Mouse (Mus musculus): ENCODE data around the gene Gspt1. TPM values are rescaled to one million over a fixed set of nuclear protein-coding genes. Genes with fewer than 3 reads are reported as not detected.

Gspt1 gene
- polyA plus RNA-seq, 1 experiment from 2014 or later, result 70.6 TPM

GRCm38 (mm10) chr16:11266556-11266955 lies 12.4 kb upstream of the Gspt1 start:
- 79% methylated on average over 2 of the region's 2 CpGs for WGBS
- no peaks in the 10 kb centered on the region for H3K9me3 ChIP-seq
- no peak overlapping the region for H3K27ac ChIP-seq

GRCm38 (mm10) chr16:11263266-11263665 lies 9.1 kb upstream of the Gspt1 start:
- Histone ChIP-seq H3K4me3 (no peak overlapping the region), H3K9me3 (no peaks in the 10 kb centered on the region), H3K36me3 (no peaks in the 10 kb centered on the region), H3K27ac (no peak overlapping the region), H3K27me3 (ENCODE audit: insufficient read depth, poor library complexity, severe bottlenecking) (no peaks in the 10 kb centered on the region), H3K4me1 (replicated peaks) (no peaks in the 10 kb centered on the region)
- no peak for DNase-seq (ENCODE audit: low spot score)

More at GRCm38 (mm10) chr16:11266556-11266955, 12.4 kb upstream of the Gspt1 start:
- no peaks in the 10 kb centered on the region for H3K27me3 ChIP-seq (ENCODE audit: insufficient read depth, poor library complexity, severe bottlenecking)
- DNase-seq (ENCODE audit: low spot score), result no peak
- no peaks in the 10 kb centered on the region for H3K4me1 ChIP-seq (replicated peaks)
- no peaks in the 10 kb centered on the region for H3K36me3 ChIP-seq
- no peak overlapping the region for H3K4me3 ChIP-seq

GRCm38 (mm10) chr16:11254723-11255164 lies 619 bp upstream of the Gspt1 start:
- no peaks in the 10 kb centered on the region for H3K9me3 ChIP-seq
- WGBS, result 27% methylated on average over 10 of the region's 10 CpGs
- DNase-seq (ENCODE audit: low spot score), result no peak
- no peaks in the 10 kb centered on the region; the same call in 1 of the 2 replicates for H3K36me3 ChIP-seq
- peak overlapping the region; percentile 97 for H3K27ac ChIP-seq
- peaks cover 18% of the 10 kb centered on the region for H3K4me1 ChIP-seq (replicated peaks)
- H3K4me3 ChIP-seq, result peak overlapping the region; percentile 99
- no peaks in the 10 kb centered on the region for H3K27me3 ChIP-seq (ENCODE audit: insufficient read depth, poor library complexity, severe bottlenecking)

- DNase-seq (ENCODE audit: low spot score), result peak; percentile 57
Measured at GRCm38 (mm10) chr16:11253065-11253831, 877 bp downstream of the Gspt1 start.

GRCm38 (mm10) chr16:11247791-11248190 lies 6.3 kb downstream of the Gspt1 start:
- no peak overlapping the region for H3K4me3 ChIP-seq
- 89% methylated on average over 2 of the region's 2 CpGs for WGBS
- H3K9me3 ChIP-seq, result no peaks in the 10 kb centered on the region
- peaks cover 13% of the 10 kb centered on the region for H3K4me1 ChIP-seq (replicated peaks)
- H3K27ac ChIP-seq, result no peak overlapping the region
- H3K36me3 ChIP-seq, result peaks cover 4% of the 10 kb centered on the region; the same call in 1 of the 2 replicates
- no peak for DNase-seq (ENCODE audit: low spot score)
- no peaks in the 10 kb centered on the region for H3K27me3 ChIP-seq (ENCODE audit: insufficient read depth, poor library complexity, severe bottlenecking)

More at GRCm38 (mm10) chr16:11253065-11253831, 877 bp downstream of the Gspt1 start:
- WGBS, result 0% methylated on average over 58 of the region's 58 CpGs
- Histone ChIP-seq H3K4me1 (replicated peaks) (peaks cover 18% of the 10 kb centered on the region), H3K9me3 (no peaks in the 10 kb centered on the region), H3K27ac (peak overlapping the region; percentile 97), H3K36me3 (peaks cover 4% of the 10 kb centered on the region; the same call in 1 of the 2 replicates), H3K4me3 (peak overlapping the region; percentile 99), H3K27me3 (ENCODE audit: insufficient read depth, poor library complexity, severe bottlenecking) (no peaks in the 10 kb centered on the region)

- 86% methylated on average over 9 of the region's 9 CpGs for WGBS
- no peak overlapping the region for H3K4me3 ChIP-seq
Measured at GRCm38 (mm10) chr16:11245767-11246166, 8.4 kb downstream of the Gspt1 start.

GRCm38 (mm10) chr16:11242401-11242800 lies 11.7 kb downstream of the Gspt1 start:
- Histone ChIP-seq H3K4me1 (replicated peaks) (no peaks in the 10 kb centered on the region), H3K27ac (no peak overlapping the region), H3K9me3 (no peaks in the 10 kb centered on the region), H3K27me3 (ENCODE audit: insufficient read depth, poor library complexity, severe bottlenecking) (no peaks in the 10 kb centered on the region), H3K36me3 (peaks cover 20% of the 10 kb centered on the region), H3K4me3 (no peak overlapping the region)
- 83% methylated on average over 1 of the region's 1 CpGs for WGBS
- no peak for DNase-seq (ENCODE audit: low spot score)

More at GRCm38 (mm10) chr16:11245767-11246166, 8.4 kb downstream of the Gspt1 start:
- H3K27me3 ChIP-seq (ENCODE audit: insufficient read depth, poor library complexity, severe bottlenecking), result no peaks in the 10 kb centered on the region
- DNase-seq (ENCODE audit: low spot score), result no peak
- H3K27ac ChIP-seq, result no peak overlapping the region
- H3K9me3 ChIP-seq, result no peaks in the 10 kb centered on the region
- no peaks in the 10 kb centered on the region for H3K4me1 ChIP-seq (replicated peaks)
- H3K36me3 ChIP-seq, result peaks cover 4% of the 10 kb centered on the region; the same call in 1 of the 2 replicates

- H3K4me3 ChIP-seq, result no peak overlapping the region
- H3K4me1 ChIP-seq (replicated peaks), result no peaks in the 10 kb centered on the region
- H3K27ac ChIP-seq, result no peak overlapping the region
- H3K9me3 ChIP-seq, result no peaks in the 10 kb centered on the region
- WGBS, result 90% methylated on average over 3 of the region's 3 CpGs
- peaks cover 98% of the 10 kb centered on the region for H3K36me3 ChIP-seq
- DNase-seq (ENCODE audit: low spot score), result no peak
- H3K27me3 ChIP-seq (ENCODE audit: insufficient read depth, poor library complexity, severe bottlenecking), result no peaks in the 10 kb centered on the region
Measured at GRCm38 (mm10) chr16:11217801-11218200, 36.3 kb downstream of the Gspt1 start.

GRCm38 (mm10) chr16:11203600-11204390 lies 50.3 kb downstream of the Gspt1 start:
- Histone ChIP-seq H3K9me3 (no peaks in the 10 kb centered on the region), H3K4me3 (peak overlapping the region; percentile 76), H3K4me1 (replicated peaks) (peaks cover 27% of the 10 kb centered on the region), H3K27me3 (ENCODE audit: insufficient read depth, poor library complexity, severe bottlenecking) (no peaks in the 10 kb centered on the region), H3K36me3 (peaks cover 63% of the 10 kb centered on the region), H3K27ac (peak overlapping the region; percentile 95)
- WGBS, result 12% methylated on average over 24 of the region's 24 CpGs
- DNase-seq (ENCODE audit: low spot score), result no peak

GRCm38 (mm10) chr16:11202571-11203554 lies 51.3 kb downstream of the Gspt1 start, which contains the start of gene Rsl1d1:
TSS of gene Rsl1d1 (minus strand) at chr16:11203331.
- peak; percentile 96 for DNase-seq (ENCODE audit: low spot score)
- under 1% methylated on average over 68 of the region's 68 CpGs for WGBS
- Histone ChIP-seq H3K27me3 (ENCODE audit: insufficient read depth, poor library complexity, severe bottlenecking) (no peaks in the 10 kb centered on the region), H3K9me3 (no peaks in the 10 kb centered on the region), H3K27ac (peak within 1 kb of the TSS; percentile 95), H3K4me1 (replicated peaks) (peaks cover 27% of the 10 kb centered on the region), H3K36me3 (peaks cover 63% of the 10 kb centered on the region), H3K4me3 (peak within 1 kb of the TSS; percentile 76)

- H3K4me1 ChIP-seq (replicated peaks), result peaks cover 27% of the 10 kb centered on the region
- H3K27ac ChIP-seq, result peak overlapping the region; percentile 95; the same call in 1 of the 2 replicates
- no peak for DNase-seq (ENCODE audit: low spot score)
- H3K27me3 ChIP-seq (ENCODE audit: insufficient read depth, poor library complexity, severe bottlenecking), result no peaks in the 10 kb centered on the region
- H3K9me3 ChIP-seq, result no peaks in the 10 kb centered on the region
- peaks cover 64% of the 10 kb centered on the region for H3K36me3 ChIP-seq
- 68% methylated on average over 6 of the region's 6 CpGs for WGBS
- H3K4me3 ChIP-seq, result peak overlapping the region; percentile 76
Measured at GRCm38 (mm10) chr16:11201740-11202394, 52.3 kb downstream of the Gspt1 start.

All from hindbrain, embryonic 10.5 days (tissue).